Mouse (Mus musculus): ENCODE data around the gene Plekhb1. TPM values are rescaled to one million over a fixed set of nuclear protein-coding genes. Genes with fewer than 3 reads are reported as not detected.

The Plekhb1 gene
- total RNA-seq, 2 experiments from 2014 or later, result 18.0 to 21.6 TPM

DNA sequence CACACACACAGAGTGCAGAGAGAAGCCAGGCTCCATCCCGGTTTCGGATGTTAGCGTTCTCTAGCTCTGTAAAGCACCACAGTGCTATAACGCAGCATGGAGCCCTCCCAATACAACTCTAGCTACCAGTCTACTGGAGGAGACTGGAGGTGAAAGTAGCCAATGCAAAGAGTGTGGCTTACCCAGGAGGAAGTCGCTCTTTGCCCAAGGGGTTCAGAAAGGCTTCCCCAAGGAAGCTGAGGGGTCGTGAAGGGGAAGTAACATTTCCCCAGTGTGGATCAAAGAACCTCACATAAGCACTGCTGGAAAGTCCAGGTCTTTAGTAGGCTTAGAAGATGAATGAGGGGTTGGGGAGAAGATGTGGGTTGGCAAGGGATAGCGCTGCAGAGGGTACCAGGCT is 950 bp downstream of the Plekhb1 start:
- DNase-seq (ENCODE audit: low spot score in 2 of 2), result no peak

DNA sequence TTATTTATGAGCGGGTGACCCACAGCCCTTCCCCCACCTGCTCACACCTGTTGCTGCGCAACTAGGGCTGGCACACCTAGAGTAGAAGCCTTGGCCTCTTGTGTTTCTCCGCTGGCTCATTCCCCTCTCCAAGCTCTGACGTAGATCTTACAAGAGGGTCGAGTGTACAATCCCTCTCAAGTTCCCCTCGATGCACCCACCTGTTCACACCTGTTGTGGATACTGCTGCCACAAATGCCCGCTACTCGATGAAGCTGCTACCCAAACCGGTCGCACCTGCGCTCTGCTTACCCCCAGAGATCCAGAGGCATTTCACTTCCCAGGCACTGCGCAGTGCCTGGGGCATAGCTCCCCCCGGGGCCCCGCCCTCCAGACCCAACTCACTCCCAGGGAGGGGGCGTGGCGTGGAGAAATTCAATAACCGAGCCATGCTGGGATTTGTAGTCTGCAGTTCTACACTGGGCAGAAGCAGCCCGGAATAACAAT is 4.1 kb downstream of the Plekhb1 start:
- DNase-seq (ENCODE audit: low spot score in 2 of 2), result peak in 1 of 2 experiments; percentile 39

DNA sequence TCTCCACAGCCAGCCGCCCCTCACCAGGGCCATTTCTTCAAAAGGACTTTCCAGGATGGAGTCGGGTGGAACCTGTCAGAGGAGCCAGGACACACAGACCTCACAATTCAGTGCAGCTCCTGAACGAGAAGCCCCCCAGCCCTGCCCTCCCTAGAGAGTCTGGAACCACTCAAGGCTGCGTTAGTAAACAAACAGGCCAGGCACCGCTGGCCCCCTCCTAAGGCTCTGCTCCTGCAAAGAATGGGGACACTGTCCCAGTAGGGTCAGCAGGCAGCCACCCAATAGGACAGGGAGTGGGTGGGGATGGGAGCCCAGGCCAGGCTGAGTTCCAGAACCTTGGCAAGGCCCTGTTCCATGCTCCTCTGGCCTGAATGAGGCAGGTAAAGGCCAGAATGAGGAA is 5.5 kb downstream of the Plekhb1 start:
- no peak for DNase-seq (ENCODE audit: low spot score in 2 of 2)

DNA sequence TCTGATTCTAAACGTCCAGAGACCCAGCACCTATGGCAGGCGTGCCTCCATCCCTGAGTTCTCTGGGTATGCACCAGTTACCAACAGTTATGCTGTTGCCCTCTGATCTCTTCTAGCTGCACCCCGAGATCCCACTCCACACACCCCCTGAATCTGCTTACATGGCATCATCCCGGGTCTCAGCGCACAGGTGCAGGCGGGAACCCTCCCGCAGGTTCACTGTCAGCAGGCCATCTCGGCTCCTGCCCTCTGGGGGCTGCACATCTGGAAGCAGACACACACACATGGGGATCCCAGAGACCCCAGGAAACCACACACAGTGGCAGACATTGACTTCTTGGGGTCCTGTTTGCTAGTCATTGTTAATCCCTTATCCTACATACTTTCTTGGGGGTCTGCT is 7.8 kb downstream of the Plekhb1 start:
- peak in 1 of 2 experiments; percentile 7 for DNase-seq (ENCODE audit: low spot score in 2 of 2)

DNA sequence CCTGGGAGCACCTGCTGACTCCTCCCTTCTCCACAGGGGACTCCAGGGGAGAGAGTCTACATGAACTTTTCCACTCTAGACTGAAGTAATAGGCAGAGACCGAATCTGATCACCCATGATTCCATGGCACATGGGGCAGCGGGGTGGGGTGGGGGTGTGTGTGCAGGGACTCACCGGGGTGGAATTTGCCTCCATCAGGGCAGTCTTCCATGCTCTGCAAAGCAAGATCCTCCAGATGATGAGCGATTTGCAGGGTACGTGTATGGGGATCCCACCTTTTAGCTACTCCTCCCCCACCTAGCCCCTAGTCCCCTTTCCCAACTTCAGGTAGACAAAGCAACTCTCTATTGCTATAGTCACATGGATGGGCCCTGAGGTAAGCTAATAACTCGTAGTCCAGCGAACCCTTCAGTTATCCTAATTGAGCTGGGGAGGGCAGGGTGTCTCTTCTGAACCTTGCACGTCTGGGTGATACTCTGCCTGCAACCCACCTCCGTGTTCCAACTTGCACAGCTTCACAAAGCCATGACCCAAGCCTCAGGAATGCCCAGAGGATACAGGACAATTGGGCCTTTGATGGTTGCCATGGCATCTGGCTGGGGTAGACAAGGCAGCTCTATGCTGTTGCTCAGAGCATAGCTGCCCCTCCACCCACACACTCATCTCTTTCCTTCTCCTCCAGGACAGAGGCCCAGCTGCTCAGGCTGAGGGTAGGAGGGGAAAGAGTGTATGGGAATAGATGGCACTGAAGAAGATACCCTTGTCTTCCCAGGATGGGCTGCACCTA is 8.5 kb downstream of the Plekhb1 start:
- no peak for DNase-seq (ENCODE audit: low spot score in 2 of 2)

DNA sequence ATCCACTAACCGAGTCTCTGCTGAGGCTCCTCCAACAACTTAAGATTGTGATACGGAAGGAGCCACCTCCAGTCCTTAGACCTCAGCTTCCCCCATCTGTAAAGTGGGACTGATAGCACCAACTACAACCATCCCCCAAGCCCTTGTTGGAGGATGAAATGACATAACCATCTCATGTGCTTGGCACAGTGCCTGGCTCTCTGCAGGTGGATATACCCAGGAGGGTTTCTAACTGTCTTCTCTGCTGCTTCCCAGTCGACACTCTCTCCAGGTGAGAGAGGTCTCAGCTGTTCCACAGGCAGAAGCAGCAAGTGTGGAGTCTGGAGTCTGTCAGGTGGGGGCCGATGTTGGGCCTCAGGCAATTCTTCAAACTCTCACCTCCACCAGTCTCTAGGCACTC is 11.2 kb downstream of the Plekhb1 start:
- no peak for DNase-seq (ENCODE audit: low spot score in 2 of 2)

DNA sequence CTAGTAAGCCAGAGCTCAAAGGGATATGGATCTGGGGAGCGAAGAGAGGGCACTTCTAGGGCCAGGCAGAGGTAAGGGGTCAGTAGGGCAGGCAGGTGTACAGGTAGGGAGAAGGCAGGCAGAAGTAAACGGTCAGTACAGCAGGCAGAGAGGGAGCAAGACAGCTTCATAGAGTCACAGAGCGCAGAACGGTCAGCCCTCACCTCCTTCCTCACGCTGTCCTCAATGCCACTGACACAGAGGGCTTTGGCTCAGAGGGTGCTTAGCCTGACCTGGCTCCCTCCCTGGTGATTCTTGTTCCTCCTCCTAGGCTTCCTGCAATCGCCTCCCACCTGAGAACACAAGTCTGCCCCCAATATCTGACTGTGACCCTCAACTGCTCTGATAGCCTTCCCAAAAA is 11.8 kb downstream of the Plekhb1 start:
- no peak for DNase-seq (ENCODE audit: low spot score in 2 of 2)

DNA sequence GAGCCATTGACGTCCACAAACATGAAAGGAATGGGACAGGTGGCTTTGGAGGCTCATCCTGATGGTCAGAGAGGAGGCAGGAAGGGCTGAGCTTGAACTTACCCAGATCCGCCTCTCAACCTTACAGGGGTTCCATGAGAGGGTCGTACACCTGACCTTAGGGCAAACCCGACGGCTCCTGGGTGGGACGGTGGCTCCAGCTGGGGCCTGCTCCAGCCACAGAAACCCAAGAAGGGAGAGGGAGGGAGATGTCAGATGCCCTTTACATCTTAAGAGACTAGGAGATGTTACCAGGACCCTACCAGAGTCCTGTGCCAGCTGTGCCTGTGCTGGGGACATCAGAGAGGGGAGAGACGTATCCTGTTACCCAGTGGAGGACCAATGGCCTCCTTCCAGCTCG is 12.4 kb downstream of the Plekhb1 start:
- DNase-seq (ENCODE audit: low spot score in 2 of 2), result no peak

DNA sequence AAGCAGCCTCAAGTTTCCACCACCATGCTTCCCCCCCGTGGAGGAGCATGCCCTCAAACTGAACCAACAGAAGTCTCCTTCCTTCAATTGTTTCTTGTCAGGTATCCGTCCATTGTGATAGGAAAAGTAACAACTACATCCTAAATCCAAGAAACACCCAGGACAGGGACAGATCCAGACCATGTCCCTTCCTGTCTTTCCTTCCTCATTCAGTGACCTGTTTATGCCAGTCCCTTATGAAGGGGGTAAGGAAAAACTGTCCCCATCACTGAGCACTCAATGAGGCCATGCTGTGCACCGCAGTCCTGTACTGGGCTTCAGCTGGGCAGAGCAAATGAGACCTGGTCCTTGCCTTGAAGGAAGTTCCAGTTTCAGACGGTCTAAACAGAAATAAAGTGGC is 13.1 kb downstream of the Plekhb1 start:
- DNase-seq (ENCODE audit: low spot score in 2 of 2), result no peak

DNA sequence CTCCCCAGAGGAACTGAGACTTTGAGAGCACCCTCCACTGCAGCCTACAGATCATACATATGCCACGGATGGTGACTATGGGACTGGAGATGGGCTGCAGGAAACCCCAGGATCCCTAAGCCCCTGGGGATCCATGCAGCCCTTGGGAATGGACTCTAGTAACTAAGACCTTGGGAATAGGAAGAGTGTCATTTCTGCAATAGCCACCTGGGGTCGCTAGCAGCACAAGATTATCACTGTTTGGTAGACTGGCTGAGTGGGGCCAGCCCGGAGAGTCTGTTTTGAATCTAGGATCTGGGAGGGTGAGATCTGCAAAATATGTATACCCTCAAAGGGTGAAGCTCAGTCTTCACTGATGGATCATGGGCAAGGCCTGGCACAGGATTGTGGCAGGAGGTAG is 17.1 kb downstream of the Plekhb1 start:
- peak in 1 of 2 experiments; percentile 68 for DNase-seq (ENCODE audit: low spot score in 2 of 2)

DNA sequence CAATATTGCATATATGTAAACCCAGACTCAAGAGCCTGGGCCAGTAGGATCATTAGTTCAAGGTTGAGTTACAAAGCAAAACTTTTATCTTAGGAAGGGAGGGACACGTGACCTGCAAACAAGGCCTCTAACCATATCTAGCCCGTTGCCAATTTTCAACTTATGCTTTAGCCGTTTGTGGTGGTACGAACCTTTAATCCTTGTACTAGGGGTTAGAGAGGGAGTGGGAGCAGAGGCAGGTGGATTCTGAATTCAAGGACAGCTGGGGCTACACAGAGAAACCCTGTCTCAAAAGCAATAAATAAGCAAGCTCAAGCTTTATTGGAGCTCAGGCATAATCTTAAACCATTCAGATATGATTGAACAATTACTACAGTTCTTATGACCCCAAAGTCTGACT is 19.8 kb downstream of the Plekhb1 start:
- DNase-seq (ENCODE audit: low spot score in 2 of 2), result no peak

DNA sequence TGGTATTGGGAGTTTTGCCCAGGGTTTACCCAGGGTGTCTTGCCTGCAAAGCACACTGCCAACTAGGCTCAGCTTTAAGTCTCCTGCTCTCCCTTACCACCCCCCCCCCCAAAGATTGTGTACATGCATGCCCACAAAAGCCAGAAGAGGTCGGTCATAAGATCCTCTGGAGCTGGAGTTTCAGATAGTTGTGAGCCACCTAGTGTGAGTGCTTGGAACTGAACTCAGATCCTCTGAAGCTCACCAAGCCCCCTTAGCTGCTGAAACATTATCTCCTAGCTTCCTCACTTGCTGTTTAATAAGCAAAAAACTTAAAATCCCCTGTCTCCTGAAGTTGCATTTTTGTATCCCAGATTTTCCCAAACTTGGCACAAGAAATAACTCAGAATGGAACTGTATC is 24.6 kb downstream of the Plekhb1 start:
- peak in 1 of 2 experiments; percentile 17 for DNase-seq (ENCODE audit: low spot score in 2 of 2)

DNA sequence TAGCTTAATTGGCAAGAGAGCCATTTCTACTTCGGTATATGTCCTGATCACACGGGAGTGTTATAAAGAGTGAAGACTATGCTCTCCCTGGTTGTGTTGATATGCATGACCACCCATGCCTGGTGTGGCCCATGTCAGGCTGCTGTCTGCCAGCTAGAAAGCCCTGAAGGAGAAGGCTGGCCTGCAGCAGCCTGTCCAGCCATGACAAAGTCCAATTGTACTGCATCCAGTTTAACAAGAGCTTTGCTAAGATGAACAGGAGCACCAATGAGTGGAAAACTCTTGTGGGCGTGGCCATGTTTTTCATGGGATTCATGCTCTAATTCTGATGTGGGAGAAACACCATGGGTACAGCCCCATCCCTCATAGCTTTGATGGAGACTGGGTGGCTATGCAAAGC is 37.7 kb downstream of the Plekhb1 start:
- no peak for DNase-seq (ENCODE audit: low spot score in 2 of 2)

DNA sequence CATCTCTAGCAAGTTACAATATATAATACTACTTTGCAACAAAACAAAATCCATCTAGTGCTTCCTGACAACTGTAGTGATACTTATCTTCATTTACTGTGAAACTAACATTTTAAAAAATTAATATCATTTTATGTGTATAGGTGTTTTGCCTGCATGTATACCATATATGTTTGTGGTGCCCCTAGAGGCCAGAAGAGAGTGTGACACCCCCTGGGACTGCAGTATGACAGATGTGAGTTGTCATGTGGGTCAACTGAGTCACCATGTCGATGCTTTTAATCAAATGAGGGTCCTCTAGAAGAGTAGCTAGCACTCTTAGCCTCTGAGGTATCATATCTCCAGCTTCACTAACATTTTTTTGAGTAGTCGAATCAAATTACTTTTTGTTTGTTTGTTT is 39.9 kb downstream of the Plekhb1 start:
- DNase-seq (ENCODE audit: low spot score in 2 of 2), result no peak

DNA sequence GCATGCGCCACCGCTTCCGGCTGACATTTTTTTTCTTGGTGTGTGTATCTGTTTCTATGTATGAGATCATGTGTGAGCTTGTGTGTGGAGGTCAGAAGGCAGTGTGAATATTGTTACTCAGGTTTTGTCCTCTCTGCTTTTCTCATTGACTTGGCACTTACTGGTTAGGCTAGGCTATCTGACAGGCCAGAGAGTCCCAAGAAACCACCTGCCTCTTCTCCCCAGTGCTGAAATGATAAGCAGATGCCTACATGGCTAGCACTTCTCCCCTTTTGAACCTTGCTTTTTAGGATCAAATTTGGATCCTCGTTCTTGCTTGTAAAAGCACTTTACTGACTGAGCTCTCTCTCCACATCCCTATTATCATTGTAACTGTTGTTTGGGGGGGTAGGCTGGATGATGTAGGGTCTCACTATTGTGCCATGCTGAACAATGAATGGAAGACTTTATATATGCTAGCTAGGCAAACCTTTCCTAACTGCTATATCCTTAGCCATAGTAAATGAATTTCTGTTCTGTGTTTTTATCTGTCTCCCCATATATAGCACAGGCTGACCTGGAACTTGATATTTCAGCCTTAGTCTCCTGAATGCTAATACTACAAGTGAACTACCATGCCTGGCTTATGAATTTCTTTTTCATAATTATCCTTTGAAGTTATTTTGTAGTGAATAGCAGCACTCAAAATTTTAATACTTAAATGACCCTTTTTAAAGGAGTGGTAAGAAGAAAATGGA is 45.9 kb downstream of the Plekhb1 start:
- no peak for DNase-seq (ENCODE audit: low spot score in 2 of 2)

DNA sequence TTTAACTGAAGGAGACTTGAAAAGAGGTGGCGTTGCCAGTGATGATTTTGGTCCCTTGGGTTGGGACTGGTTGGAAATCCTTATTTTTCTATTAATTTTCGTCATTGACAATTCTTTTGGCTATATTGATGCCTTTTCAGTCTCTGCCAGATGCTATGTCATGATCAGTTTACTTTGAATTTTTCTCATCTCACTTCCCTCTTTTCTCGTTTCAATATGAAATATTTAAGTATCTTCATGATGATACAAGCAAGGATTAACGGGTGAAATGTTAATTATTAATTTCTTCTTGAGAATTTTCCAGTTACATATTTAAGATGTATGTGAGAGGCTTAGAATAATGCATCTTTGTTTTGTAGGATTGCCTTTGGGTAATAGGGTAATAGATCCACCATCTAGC is 53.3 kb downstream of the Plekhb1 start:
- DNase-seq (ENCODE audit: low spot score in 2 of 2), result no peak

DNA sequence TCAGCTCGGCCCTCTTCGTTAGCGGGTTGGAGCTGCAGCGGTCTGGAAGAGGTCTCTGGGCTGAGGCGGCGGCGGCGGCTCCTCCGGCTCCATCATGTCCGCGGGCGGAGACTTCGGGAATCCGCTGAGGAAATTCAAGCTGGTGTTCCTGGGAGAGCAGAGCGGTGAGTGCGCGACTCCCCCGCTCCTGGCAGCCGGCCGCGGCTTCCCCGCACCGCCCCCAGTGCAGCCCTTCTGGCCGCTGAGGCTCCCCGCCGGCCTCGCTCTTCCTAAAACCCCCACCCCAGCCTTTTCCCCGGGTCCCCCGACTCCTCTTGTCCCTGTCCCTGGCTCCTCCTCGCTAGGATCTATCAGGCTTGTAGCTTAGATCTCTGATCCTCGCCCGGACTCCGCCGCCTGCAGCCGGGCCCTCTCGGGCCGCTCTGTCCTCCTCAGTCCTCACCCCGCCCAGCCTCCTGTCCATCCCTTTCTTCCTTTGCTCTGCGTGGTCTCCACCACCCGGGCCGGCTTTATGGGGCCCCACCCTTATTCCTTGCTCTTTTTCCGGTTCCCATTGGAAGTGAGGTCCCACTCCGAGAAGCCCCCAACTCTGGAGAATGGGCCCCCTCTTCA is 54.0 kb downstream of the Plekhb1 start, which contains the start of gene Mrpl48:
Gene Mrpl48 (minus strand): TSS at position 172 of the 612 bp plus-strand sequence.
- peak; percentile 63 to 71 for DNase-seq (ENCODE audit: low spot score in 2 of 2)

DNA sequence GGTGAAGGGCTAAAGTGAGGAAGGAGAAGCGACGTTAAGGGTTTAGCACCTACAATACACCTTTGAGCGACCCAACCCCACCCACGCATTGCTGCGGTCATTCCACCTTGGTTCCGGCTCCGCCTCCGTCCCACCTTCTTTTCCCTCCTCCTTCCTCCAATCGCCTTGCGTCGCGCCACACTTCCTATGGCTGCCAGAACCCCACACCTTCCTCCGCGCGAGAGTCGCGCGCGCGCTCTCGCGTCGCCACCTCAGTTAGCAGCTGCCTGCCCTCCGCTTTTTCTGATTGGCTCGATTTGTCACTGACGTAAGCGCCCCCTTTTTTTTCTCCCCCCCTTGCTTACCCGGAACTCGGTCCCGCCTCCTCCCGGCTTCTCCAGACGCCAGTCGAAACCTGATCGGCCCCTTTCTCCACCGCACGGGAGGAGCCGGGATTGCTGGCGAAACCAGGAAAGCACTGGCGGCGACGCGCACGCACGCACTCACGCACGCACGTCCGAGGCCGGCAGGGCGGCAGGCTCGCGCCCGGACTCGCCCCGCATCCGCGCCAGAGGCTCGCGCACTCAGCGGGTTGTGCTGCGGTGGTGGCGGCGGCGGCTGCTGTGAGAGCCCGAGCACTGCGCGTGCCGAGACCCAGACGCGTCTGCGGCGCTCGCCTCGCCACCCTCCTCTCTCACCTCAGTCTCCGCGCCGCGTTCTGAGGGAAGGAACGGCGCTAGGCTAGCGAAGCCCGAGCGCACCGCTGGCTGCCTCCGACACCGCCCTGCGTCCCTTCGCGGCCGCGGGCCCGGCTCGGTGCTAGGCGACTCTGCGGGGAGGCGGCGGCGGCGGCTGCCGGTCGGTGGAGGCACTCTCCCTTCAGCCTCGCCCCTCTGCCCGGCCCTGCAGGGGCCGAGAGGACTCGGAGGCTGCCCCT is 54.7 kb downstream of the Plekhb1 start, which contains the start of gene Rab6a:
Gene Rab6a (plus strand): TSS at position 197 of the 916 bp plus-strand sequence.
- peak; percentile 92 to 98 for DNase-seq (ENCODE audit: low spot score in 2 of 2)

DNA sequence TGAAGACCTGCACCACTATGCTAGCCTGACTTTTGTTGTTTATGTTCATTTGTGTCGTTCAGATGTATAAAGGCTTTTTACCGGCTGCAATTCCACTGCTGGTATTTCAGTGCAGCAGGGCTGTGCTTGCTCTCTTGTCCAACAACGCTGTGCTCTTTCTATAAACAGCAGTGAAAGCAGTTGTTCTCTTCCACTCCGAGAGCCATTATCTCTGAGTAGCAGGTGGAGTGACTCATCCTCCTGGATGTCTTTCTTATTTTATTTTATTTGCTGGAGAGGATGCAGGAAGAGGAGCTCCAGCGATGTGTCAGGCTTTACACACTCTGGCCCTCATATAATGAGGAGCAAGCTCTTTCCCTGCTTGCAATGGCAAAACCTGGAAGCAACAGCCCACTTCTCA is 62.0 kb downstream of the Plekhb1 start:
- no peak for DNase-seq (ENCODE audit: low spot score in 2 of 2)

DNA sequence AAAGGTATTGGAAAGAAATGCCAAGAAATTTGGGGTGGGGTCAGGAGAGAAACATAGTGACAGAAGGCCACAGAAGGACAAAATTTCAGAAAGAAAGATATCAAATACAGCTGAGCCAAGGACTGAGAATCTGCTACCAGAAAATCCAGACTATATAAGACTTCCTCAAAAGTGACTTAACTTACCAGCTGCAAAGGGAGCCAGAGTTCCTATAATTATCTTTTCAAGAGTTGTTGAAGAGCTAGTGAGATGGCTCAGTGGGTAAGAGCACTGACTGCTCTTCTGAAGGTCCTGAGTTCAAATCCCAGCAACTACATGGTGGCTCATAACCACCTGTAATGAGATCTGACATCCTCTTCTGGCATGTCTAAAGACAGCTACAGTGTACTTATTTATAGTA is 68.9 kb downstream of the Plekhb1 start:
- DNase-seq (ENCODE audit: low spot score in 2 of 2), result no peak
